Mouse (Mus musculus): ENCODE results near the gene Gadd45b. TPM values are rescaled to one million over a fixed set of nuclear protein-coding genes. Genes with fewer than 3 reads are reported as not detected.

Gadd45b gene
- polyA plus RNA-seq, 1 experiment from 2014 or later = 1.8 TPM

- no peak overlapping the region for H3K4me3 ChIP-seq (replicated peaks)
- no peak overlapping the region for H3K27ac ChIP-seq
- H3K4me2 ChIP-seq = no peak overlapping the region
- DNase-seq = no peak
- 73% methylated on average over 5 of the region's 5 CpGs for WGBS (ENCODE audit: insufficient replicate concordance)
- no peak for ATAC-seq (ENCODE audit: low read depth)
- no peaks in the 10 kb centered on the region for H3K9me3 ChIP-seq (replicated peaks)
- no peak overlapping the region for H3K9ac ChIP-seq
- H3K27me3 ChIP-seq = 0 out of 2 replicates have a peak, but pooled peaks cover 2% of the 10 kb centered on the region
- no peaks in the 10 kb centered on the region for H3K36me3 ChIP-seq
- peaks cover 41% of the 10 kb centered on the region for H3K4me1 ChIP-seq (replicated peaks)
Observed at GRCm38 (mm10) chr10:80958979-80959637, 29.2 kb downstream of the Gadd45b start.

- H3K4me1 ChIP-seq (replicated peaks) = peaks cover 35% of the 10 kb centered on the region
- no peaks in the 10 kb centered on the region for H3K36me3 ChIP-seq
- 0 out of 2 replicates have a peak overlapping the region, but pooled peaks have one; percentile 67 for H3K27ac ChIP-seq
- no peaks in the 10 kb centered on the region for H3K27me3 ChIP-seq
- no peaks in the 10 kb centered on the region for H3K9me3 ChIP-seq (replicated peaks)
- DNase-seq (no peak), ATAC-seq (ENCODE audit: low read depth) (no peak)
- no peak overlapping the region for H3K4me2 ChIP-seq
- H3K9ac ChIP-seq = no peak overlapping the region
- H3K4me3 ChIP-seq (replicated peaks) = no peak overlapping the region
- 23% methylated on average over 16 of the region's 16 CpGs for WGBS (ENCODE audit: insufficient replicate concordance)
Observed at GRCm38 (mm10) chr10:80960551-80961508, 31.0 kb downstream of the Gadd45b start.

- peak overlapping the region; percentile 67 for H3K27ac ChIP-seq
- no peak overlapping the region for H3K4me3 ChIP-seq (replicated peaks)
- no peaks in the 10 kb centered on the region for H3K9me3 ChIP-seq (replicated peaks)
- peaks cover 35% of the 10 kb centered on the region for H3K4me1 ChIP-seq (replicated peaks)
- H3K4me2 ChIP-seq = no peak overlapping the region
- no peaks in the 10 kb centered on the region for H3K36me3 ChIP-seq
- ATAC-seq (ENCODE audit: low read depth) = no peak
- H3K9ac ChIP-seq = no peak overlapping the region
- no peak for DNase-seq
- H3K27me3 ChIP-seq = no peaks in the 10 kb centered on the region
- 46% methylated on average over 10 of the region's 10 CpGs for WGBS (ENCODE audit: insufficient replicate concordance)
Observed at GRCm38 (mm10) chr10:80962051-80962472, 32.2 kb downstream of the Gadd45b start.

GRCm38 (mm10) chr10:80962585-80962984, 32.7 kb downstream of the Gadd45b start:
- Histone ChIP-seq H3K4me3 (replicated peaks) (no peak overlapping the region), H3K9ac (no peak overlapping the region), H3K4me1 (replicated peaks) (peaks cover 40% of the 10 kb centered on the region), H3K4me2 (no peak overlapping the region), H3K9me3 (replicated peaks) (no peaks in the 10 kb centered on the region), H3K36me3 (no peaks in the 10 kb centered on the region), H3K27ac (peak overlapping the region; percentile 67), H3K27me3 (no peaks in the 10 kb centered on the region)
- ATAC-seq (ENCODE audit: low read depth) (no peak; the same call in 1 of the 2 replicates), DNase-seq (no peak)
- WGBS (ENCODE audit: insufficient replicate concordance) = 47% methylated on average over 5 of the region's 5 CpGs

- no peak for DNase-seq
- ATAC-seq (ENCODE audit: low read depth) = peak; percentile 32
- no peaks in the 10 kb centered on the region for H3K27me3 ChIP-seq
- no peaks in the 10 kb centered on the region for H3K9me3 ChIP-seq (replicated peaks)
- no peaks in the 10 kb centered on the region for H3K36me3 ChIP-seq
- no peak overlapping the region for H3K4me2 ChIP-seq
- H3K4me3 ChIP-seq (replicated peaks) = no peak overlapping the region
- no peak overlapping the region for H3K9ac ChIP-seq
- 49% methylated on average over 12 of the region's 12 CpGs for WGBS (ENCODE audit: insufficient replicate concordance)
- H3K4me1 ChIP-seq (replicated peaks) = peaks cover 42% of the 10 kb centered on the region
- H3K27ac ChIP-seq = peak overlapping the region; percentile 43
Observed at GRCm38 (mm10) chr10:80963031-80963975, 33.4 kb downstream of the Gadd45b start.

- Histone ChIP-seq H3K27me3 (no peaks in the 10 kb centered on the region), H3K27ac (no peak overlapping the region)
Observed at GRCm38 (mm10) chr10:80966296-80966695, 36.4 kb downstream of the Gadd45b start.

GRCm38 (mm10) chr10:80967101-80967656, 37.3 kb downstream of the Gadd45b start:
- Histone ChIP-seq H3K4me1 (replicated peaks) (peaks cover 38% of the 10 kb centered on the region), H3K4me2 (no peak overlapping the region), H3K9me3 (replicated peaks) (no peaks in the 10 kb centered on the region), H3K27ac (no peak overlapping the region), H3K27me3 (no peaks in the 10 kb centered on the region), H3K9ac (no peak overlapping the region), H3K4me3 (replicated peaks) (no peak overlapping the region), H3K36me3 (no peaks in the 10 kb centered on the region)
- DNase-seq = no peak
- 29% methylated on average over 3 of the region's 3 CpGs for WGBS (ENCODE audit: insufficient replicate concordance)
- ATAC-seq (ENCODE audit: low read depth) = no peak

More at GRCm38 (mm10) chr10:80966296-80966695, 36.4 kb downstream of the Gadd45b start:
- H3K36me3 ChIP-seq = no peaks in the 10 kb centered on the region
- no peak for DNase-seq
- H3K4me3 ChIP-seq (replicated peaks) = no peak overlapping the region
- no peaks in the 10 kb centered on the region for H3K9me3 ChIP-seq (replicated peaks)
- H3K4me2 ChIP-seq = no peak overlapping the region
- WGBS (ENCODE audit: insufficient replicate concordance) = 61% methylated on average over 12 of the region's 12 CpGs
- H3K4me1 ChIP-seq (replicated peaks) = peaks cover 39% of the 10 kb centered on the region
- ATAC-seq (ENCODE audit: low read depth) = no peak
- H3K9ac ChIP-seq = no peak overlapping the region

GRCm38 (mm10) chr10:80968106-80968505, 38.2 kb downstream of the Gadd45b start:
- no peaks in the 10 kb centered on the region for H3K36me3 ChIP-seq
- H3K4me3 ChIP-seq (replicated peaks) = no peak overlapping the region
- 64% methylated on average over 4 of the region's 4 CpGs for WGBS (ENCODE audit: insufficient replicate concordance)
- no peak overlapping the region for H3K4me2 ChIP-seq
- H3K9ac ChIP-seq = no peak overlapping the region
- no peaks in the 10 kb centered on the region for H3K9me3 ChIP-seq (replicated peaks)
- ATAC-seq (ENCODE audit: low read depth) (no peak), DNase-seq (no peak)
- no peak overlapping the region for H3K27ac ChIP-seq
- no peaks in the 10 kb centered on the region for H3K27me3 ChIP-seq
- H3K4me1 ChIP-seq (replicated peaks) = peaks cover 35% of the 10 kb centered on the region

GRCm38 (mm10) chr10:80969298-80969697, 39.4 kb downstream of the Gadd45b start:
- Histone ChIP-seq H3K27ac (no peak overlapping the region), H3K4me2 (no peak overlapping the region), H3K36me3 (no peaks in the 10 kb centered on the region), H3K9me3 (replicated peaks) (no peaks in the 10 kb centered on the region), H3K4me3 (replicated peaks) (no peak overlapping the region), H3K4me1 (replicated peaks) (peaks cover 24% of the 10 kb centered on the region), H3K27me3 (no peaks in the 10 kb centered on the region), H3K9ac (no peak overlapping the region)
- ATAC-seq (ENCODE audit: low read depth) = no peak
- DNase-seq = no peak
- 41% methylated on average over 3 of the region's 3 CpGs for WGBS (ENCODE audit: insufficient replicate concordance)

- Histone ChIP-seq H3K36me3 (no peaks in the 10 kb centered on the region), H3K9ac (no peak overlapping the region), H3K9me3 (replicated peaks) (no peaks in the 10 kb centered on the region), H3K27ac (no peak overlapping the region), H3K4me3 (replicated peaks) (no peak overlapping the region), H3K4me1 (replicated peaks) (peaks cover 25% of the 10 kb centered on the region), H3K4me2 (no peak overlapping the region), H3K27me3 (no peaks in the 10 kb centered on the region)
- DNase-seq (no peak), ATAC-seq (ENCODE audit: low read depth) (no peak)
- 62% methylated on average over 8 of the region's 8 CpGs for WGBS (ENCODE audit: insufficient replicate concordance)
Observed at GRCm38 (mm10) chr10:80970159-80970558, 40.3 kb downstream of the Gadd45b start.
